In genomic region chr11:11656995-11657530, GRCm38 (mm10) we compare ENCODE assay signal across 10 mouse cellular contexts. TPM values are rescaled to one million over a fixed set of nuclear protein-coding genes. Genes with fewer than 3 reads are reported as not detected.
A peak's percentile ranks its signal among the peaks of the same experiment; 100 is the strongest.
DNase-seq lines count a peak whose midpoint lies in the region; ATAC-seq and TF ChIP-seq lines count a peak whose summit lies in the region.
"Had no signal": no experiment of that assay in that cellular context is flagged by ENCODE, and none has a peak within 500 bp of the region (broad histone marks: within the 10 kb centered on the region; RNA-seq: fewer than 3 reads in every experiment).

No protein-coding gene starts in this region.

- TF ChIP-seq CTCF in lung, embryonic 14.5 days (IDR thresholded peaks at IDR 0.05; ENCODE audit: low read depth): no peak
- no peak for TF ChIP-seq CTCF in lung, adult 2 months (IDR thresholded peaks at IDR 0.05; ENCODE audit: insufficient read depth, low read length)

- H3K4me1 ChIP-seq in lung, embryonic 14.5 days (ENCODE audit: insufficient read depth): no peaks in the 10 kb centered on the region
- no peaks in the 10 kb centered on the region for H3K4me1 ChIP-seq in lung, adult 2 months (ENCODE audit: control insufficient read depth, insufficient read depth, low read length)

- peak; percentile 17; the same call in 1 of the 2 replicates for ATAC-seq in lung, embryonic 14.5 days (ENCODE audit: insufficient read depth)
- ATAC-seq in common myeloid progenitor, adult 5-6 weeks (replicated peaks; ENCODE audit: low read depth, poor library complexity, severe bottlenecking): peak; percentile 92

- WGBS in lung, embryonic 14.5 days: 41% methylated on average over 5 of the region's 5 CpGs
- WGBS in lung, adult 2 months: 32% methylated on average over 5 of the region's 5 CpGs

- no peaks in the 10 kb centered on the region for H3K27me3 ChIP-seq in lung, embryonic 14.5 days (ENCODE audit: insufficient read depth, low read length)
- H3K27me3 ChIP-seq: hindbrain, embryonic 13.5 days had no signal

- H3K36me3 ChIP-seq in lung, embryonic 14.5 days (ENCODE audit: insufficient read depth): no peaks in the 10 kb centered on the region
- H3K36me3 ChIP-seq: hindbrain, embryonic 13.5 days had no signal

- DNase-seq in lung, embryonic 14.5 days: peak; percentile 3
- DNase-seq in lung, adult 2 months: no peak
- DNase-seq in lung, postnatal 36 days: peak; percentile 20
- peak; percentile 77 for DNase-seq in thymus, postnatal 25 days
- DNase-seq in heart, postnatal 10 days: no peak
- DNase-seq in gastrocnemius, adult 18-20 months (ENCODE audit: low spot score): no peak
- no peak for DNase-seq in gastrocnemius, adult 8-10 months (ENCODE audit: low spot score in 2 of 2)

- no peak overlapping the region for H3K9ac ChIP-seq in lung, embryonic 14.5 days
- H3K9ac ChIP-seq: hindbrain, embryonic 13.5 days had no signal

- no peak overlapping the region for H3K4me2 ChIP-seq in lung, embryonic 14.5 days
- H3K4me2 ChIP-seq: hindbrain, embryonic 13.5 days had no signal

- intact Hi-C loops in heart, postnatal 10 days (cut with DNase I): no loop called here

- no peak overlapping the region for H3K4me3 ChIP-seq in lung, embryonic 14.5 days (ENCODE audit: low read depth, low read length)
- no peak overlapping the region for H3K4me3 ChIP-seq in lung, adult 2 months (replicated peaks; ENCODE audit: extremely low read depth, low read depth, low read length)
- H3K4me3 ChIP-seq: hindbrain, embryonic 13.5 days had no signal

- no peak overlapping the region for H3K27ac ChIP-seq in lung, embryonic 14.5 days (ENCODE audit: low read depth)
- H3K27ac ChIP-seq: hindbrain, embryonic 13.5 days had no signal

- TF ChIP-seq POLR2A in lung, adult 2 months (IDR thresholded peaks at IDR 0.05; ENCODE audit: borderline replicate concordance, extremely low read depth, low read depth, low read length): no peak

- no peaks in the 10 kb centered on the region for H3K9me3 ChIP-seq in lung, embryonic 14.5 days (ENCODE audit: low read depth, low read length)
- H3K9me3 ChIP-seq: hindbrain, embryonic 13.5 days had no signal

RNA-seq across cellular contexts. Expression of gene Ikzf1, which starts 27.7 kb away (rescaled TPM):
- 2.2 and 2.4 TPM in 2 replicates for polyA plus RNA-seq in lung, embryonic 14.5 days (2014; fragmentation: Nextera tagmentation; extraction: Ambion mirVana)
- 28.0 and 39.9 TPM in 2 replicates for polyA plus RNA-seq in lung, adult 2 months (2012; rRNA removed)
- total RNA-seq in common myeloid progenitor, adult 5-6 weeks (2017): 197 and 213 TPM in 2 replicates
- total RNA-seq in heart, postnatal 10 days (2021): 1 to 10 TPM; 3.1 to 3.3 TPM
- under 1 TPM; 0.18 to 0.43 TPM for total RNA-seq in gastrocnemius, adult 18-20 months (2021)
- total RNA-seq in gastrocnemius, adult 8-10 months (2022): under 1 TPM; 0.07 to 0.48 (median 0.35) TPM

RNA-seq across cellular contexts. Expression of gene 4930512M02Rik, which starts 29.4 kb away (rescaled TPM):
- not detected in 2 replicates for polyA plus RNA-seq in lung, embryonic 14.5 days (2014; fragmentation: Nextera tagmentation; extraction: Ambion mirVana)
- polyA plus RNA-seq in lung, adult 2 months (2012; rRNA removed): not detected in 2 replicates
- not detected in 2 replicates for total RNA-seq in common myeloid progenitor, adult 5-6 weeks (2017)
- not detected for total RNA-seq in heart, postnatal 10 days (2021)
- total RNA-seq in gastrocnemius, adult 18-20 months (2021): not detected
- total RNA-seq in gastrocnemius, adult 8-10 months (2022): not detected
- total RNA-seq: adrenal gland, postnatal 36 days had no signal
- polyA plus RNA-seq: hindbrain, embryonic 13.5 days had no signal

Comparison
In these comparisons a context has a peak if more than half of its experiments do, and no peak if none do; other contexts are left out.
1. DNase-seq: peak in lung, embryonic 14.5 days (single experiment), lung, postnatal 36 days (single experiment) and thymus, postnatal 25 days (single experiment); none in lung, adult 2 months (single experiment), heart, postnatal 10 days (0 of 2), gastrocnemius, adult 18-20 months (single experiment) and gastrocnemius, adult 8-10 months (0 of 2).
2. RNA of gene Ikzf1, which starts 27.7 kb away (total RNA-seq): 197 to 213 TPM in common myeloid progenitor, adult 5-6 weeks; 3.1 to 3.3 TPM in heart, postnatal 10 days, 0.18 to 0.43 TPM in gastrocnemius, adult 18-20 months and 0.07 to 0.48 TPM in gastrocnemius, adult 8-10 months; every median in the first group is over 10 times any median in the second.